Mouse (Mus musculus) intestine, postnatal 0 days (tissue): Measurements from ENCODE around the gene Slc43a2. TPM values are rescaled to one million over a fixed set of nuclear protein-coding genes. Genes with fewer than 3 reads are reported as not detected.
"Not testable (repeated sequence)": the region's sequence is repeated elsewhere in the genome, so short reads cannot be mapped to it uniquely, and the experiment has no call there.

ENCODE experiments used
- ATAC-seq: fragments of 200-750 bp; cut with Nextera tagmentation; 2 replicates; pipeline ENCODE4 v1.8.0; 2017; ENCODE audit warnings: mild to moderate bottlenecking, moderate TSS enrichment, moderate library complexity
- H3K27ac ChIP-seq: fragments of 300-500 bp; sonication (generic); 2 replicates; pipeline ENCODE4 v1.5.1; 2014; ENCODE audit warnings: mild to moderate bottlenecking, low read depth, low read length, moderate library complexity
- H3K27me3 ChIP-seq: fragments of 300-500 bp; sonication (generic); replicated peaks from 2 replicates; pipeline ENCODE4 v1.6.1; 2014; ENCODE audit warnings: low read length, mixed read lengths; ENCODE audit not compliant: control insufficient read depth, insufficient read depth
- H3K36me3 ChIP-seq: fragments of 300-500 bp; sonication (generic); 2 replicates; pipeline ENCODE4 v1.6.1; 2014; ENCODE audit warnings: mild to moderate bottlenecking, moderate library complexity; ENCODE audit not compliant: control insufficient read depth, insufficient read depth
- H3K4me1 ChIP-seq: fragments of 300-500 bp; sonication (generic); replicated peaks from 2 replicates; pipeline ENCODE4 v1.6.1; 2014; ENCODE audit warnings: antibody characterized with exemption, low read length, mixed read lengths; ENCODE audit not compliant: control insufficient read depth, insufficient read depth
- H3K4me2 ChIP-seq: fragments of 300-500 bp; sonication (generic); replicated peaks from 2 replicates; pipeline ENCODE4 v1.6.1; 2014; ENCODE audit warnings: low read depth, mild to moderate bottlenecking, moderate library complexity
- H3K4me3 ChIP-seq: fragments of 300-500 bp; sonication (generic); 2 replicates; pipeline ENCODE4 v1.5.1; 2014; ENCODE audit warnings: low read depth, low read length
- H3K9ac ChIP-seq: fragments of 300-500 bp; sonication (generic); 2 replicates; pipeline ENCODE4 v1.6.1; 2014; ENCODE audit warnings: mild to moderate bottlenecking, low read depth, low read length
- H3K9me3 ChIP-seq: fragments of 300-500 bp; sonication (generic); 2 replicates; pipeline ENCODE4 v1.6.1; 2016; ENCODE audit warnings: mixed run types; ENCODE audit not compliant: control insufficient read depth
- CTCF ChIP-seq: sonication (generic); IDR thresholded peaks from 2 replicates; pipeline ENCODE4 v1.5.1; 2016; ENCODE audit warnings: low read depth, mild to moderate bottlenecking, control low read depth, antibody characterized with exemption, moderate library complexity
- WGBS: fragments of 180-500 bp; shearing (Covaris S2); extraction: QIAGEN DNeasy Blood & Tissue Kit; methylation state at CpG from one replicate; pipeline ENCODE4 v1.1.7; 2014; 5-methylcytosine and 5-hydroxymethylcytosine counted together
- polyA plus RNA-seq: library from polyadenylated mRNA; unstranded; fragments of >200 nt; fragmentation: Nextera tagmentation; extraction: Ambion mirVana; gene quantifications from 2 replicates; pipeline ENCODE4 v1.2.1, GENCODE M21; 2015

Gene Slc43a2
- polyA plus RNA-seq, 1 experiment from 2014 or later: 46.4 TPM

DNA sequence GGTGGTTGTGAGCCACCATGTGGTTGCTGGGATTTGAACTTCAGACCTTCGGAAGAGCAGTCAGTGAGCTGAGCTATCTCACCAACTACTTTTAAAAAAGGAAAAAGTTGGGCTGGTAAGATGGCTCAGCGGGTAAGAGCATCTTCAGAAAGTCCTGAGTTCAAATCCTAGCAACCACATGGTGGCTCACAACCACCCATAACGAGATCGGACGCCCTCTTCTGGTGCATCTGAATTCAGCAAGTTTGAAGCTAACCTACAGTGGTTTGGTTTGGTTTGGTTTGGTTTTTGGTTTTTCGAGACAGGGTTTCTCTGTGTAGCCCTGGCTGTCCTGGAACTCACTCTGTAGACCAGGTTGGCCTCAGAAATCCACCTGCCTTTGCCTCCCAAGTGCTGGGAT, 24.5 kb downstream of the Slc43a2 start:
- not testable (repeated sequence) for H3K9me3 ChIP-seq, H3K27ac ChIP-seq, H3K27me3 ChIP-seq, ATAC-seq, H3K9ac ChIP-seq, H3K36me3 ChIP-seq, H3K4me2 ChIP-seq, H3K4me3 ChIP-seq
- H3K4me1 ChIP-seq: peaks cover 11% of the 10 kb centered on the region
- peak; percentile 14; the same call in 1 of the 2 replicates for TF ChIP-seq CTCF
- 92% methylated on average over 6 of the region's 6 CpGs for WGBS

DNA sequence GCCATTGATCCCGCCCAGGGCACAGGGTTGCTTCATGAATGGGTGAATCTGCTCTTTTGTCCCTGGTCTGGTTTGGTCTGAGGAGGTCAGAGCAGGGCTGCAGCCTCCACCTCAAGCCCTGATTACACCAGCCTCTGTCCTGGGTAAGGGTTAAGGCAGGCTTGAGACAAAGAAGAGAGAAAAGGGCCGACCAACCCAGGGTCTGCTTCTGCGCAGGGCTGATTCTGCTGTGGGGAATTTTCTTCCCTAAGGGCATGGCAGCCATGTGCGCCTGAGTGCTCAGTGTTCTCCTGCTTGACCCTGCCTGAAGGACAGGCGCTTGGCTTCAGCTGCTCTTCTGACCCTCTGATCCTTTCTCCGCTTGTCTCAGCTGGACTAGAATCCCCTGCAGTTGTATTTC, 25.6 kb downstream of the Slc43a2 start:
- Histone ChIP-seq H3K27ac (no peak overlapping the region), H3K4me3 (no peak overlapping the region)
- no peak for ATAC-seq

DNA sequence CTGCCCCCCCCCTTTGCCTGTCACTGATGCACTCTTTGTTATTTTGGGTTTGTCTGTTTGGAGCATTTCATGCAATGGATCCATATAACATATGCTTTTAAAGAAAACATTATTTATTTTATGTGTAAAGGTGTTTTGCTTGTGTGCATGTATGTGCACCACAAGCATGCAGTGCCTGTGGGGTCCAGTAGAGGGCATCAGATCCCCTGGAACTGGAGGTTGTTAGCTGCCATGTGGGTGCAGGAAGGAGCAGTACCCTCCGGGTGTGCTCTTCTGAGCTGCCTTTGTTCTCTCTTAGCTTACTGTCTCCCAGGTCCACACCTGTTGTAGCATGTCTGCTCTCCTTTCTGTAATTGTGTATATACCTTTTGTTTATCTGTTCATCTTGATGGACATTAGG, 26.6 kb downstream of the Slc43a2 start:
- ATAC-seq: no peak
- H3K27ac ChIP-seq: no peak overlapping the region
- H3K9ac ChIP-seq: no peak overlapping the region
- peaks cover 8% of the 10 kb centered on the region; the same call in 1 of the 2 replicates for H3K4me1 ChIP-seq
- no peak overlapping the region for H3K4me2 ChIP-seq
- peaks cover 13% of the 10 kb centered on the region; the same call in 1 of the 2 replicates for H3K36me3 ChIP-seq
- no peaks in the 10 kb centered on the region for H3K27me3 ChIP-seq
- peak; percentile 62 for TF ChIP-seq CTCF
- H3K4me3 ChIP-seq: no peak overlapping the region
- WGBS: 96% methylated on average over 1 of the region's 1 CpGs
- no peaks in the 10 kb centered on the region for H3K9me3 ChIP-seq

More for the DNA sequence above, 25.6 kb downstream of the Slc43a2 start:
- Histone ChIP-seq H3K4me1 (peaks cover 9% of the 10 kb centered on the region; the same call in 1 of the 2 replicates), H3K36me3 (peaks cover 10% of the 10 kb centered on the region; the same call in 1 of the 2 replicates), H3K9ac (no peak overlapping the region), H3K9me3 (no peaks in the 10 kb centered on the region), H3K27me3 (no peaks in the 10 kb centered on the region), H3K4me2 (no peak overlapping the region)
- 92% methylated on average over 6 of the region's 6 CpGs for WGBS
- TF ChIP-seq CTCF: no peak

DNA sequence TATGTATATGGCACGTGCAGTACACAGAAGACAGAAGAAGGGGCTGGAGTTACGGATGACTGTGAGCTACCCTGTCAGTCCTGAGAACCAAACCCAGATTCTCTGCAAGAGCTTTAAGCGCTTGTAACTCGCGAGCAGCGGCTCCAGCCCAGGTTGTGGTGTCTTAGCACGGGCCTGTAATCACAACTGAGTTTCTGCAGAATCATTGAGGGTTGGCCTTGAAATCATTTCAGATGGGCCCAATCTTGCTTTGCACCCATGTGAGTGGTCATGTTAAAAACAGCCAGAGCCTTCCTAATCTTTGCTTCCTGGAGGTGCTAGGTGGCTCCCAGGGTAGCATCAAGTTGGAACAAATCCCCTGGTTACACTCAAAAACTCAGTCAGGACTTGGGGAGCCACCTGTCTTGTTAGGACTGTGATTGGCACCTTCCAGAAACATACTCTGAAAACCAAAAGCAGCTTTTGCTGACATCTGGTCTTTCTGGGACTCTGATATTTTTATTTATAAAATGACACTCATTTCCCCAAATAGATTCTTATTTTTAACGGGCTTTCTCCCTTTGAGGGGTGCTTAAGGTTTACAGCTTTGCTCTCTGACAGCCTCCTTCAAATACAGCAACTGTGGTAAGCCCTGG, 28.5 kb downstream of the Slc43a2 start:
- Histone ChIP-seq H3K36me3 (peaks cover 20% of the 10 kb centered on the region; the same call in 1 of the 2 replicates), H3K9ac (no peak overlapping the region), H3K4me2 (no peak overlapping the region), H3K4me3 (no peak overlapping the region), H3K27me3 (no peaks in the 10 kb centered on the region), H3K27ac (peak overlapping the region; percentile 82), H3K9me3 (no peaks in the 10 kb centered on the region), H3K4me1 (peaks cover 11% of the 10 kb centered on the region; the same call in 1 of the 2 replicates)
- ATAC-seq: no peak
- TF ChIP-seq CTCF: no peak
- WGBS: 82% methylated on average over 8 of the region's 8 CpGs

DNA sequence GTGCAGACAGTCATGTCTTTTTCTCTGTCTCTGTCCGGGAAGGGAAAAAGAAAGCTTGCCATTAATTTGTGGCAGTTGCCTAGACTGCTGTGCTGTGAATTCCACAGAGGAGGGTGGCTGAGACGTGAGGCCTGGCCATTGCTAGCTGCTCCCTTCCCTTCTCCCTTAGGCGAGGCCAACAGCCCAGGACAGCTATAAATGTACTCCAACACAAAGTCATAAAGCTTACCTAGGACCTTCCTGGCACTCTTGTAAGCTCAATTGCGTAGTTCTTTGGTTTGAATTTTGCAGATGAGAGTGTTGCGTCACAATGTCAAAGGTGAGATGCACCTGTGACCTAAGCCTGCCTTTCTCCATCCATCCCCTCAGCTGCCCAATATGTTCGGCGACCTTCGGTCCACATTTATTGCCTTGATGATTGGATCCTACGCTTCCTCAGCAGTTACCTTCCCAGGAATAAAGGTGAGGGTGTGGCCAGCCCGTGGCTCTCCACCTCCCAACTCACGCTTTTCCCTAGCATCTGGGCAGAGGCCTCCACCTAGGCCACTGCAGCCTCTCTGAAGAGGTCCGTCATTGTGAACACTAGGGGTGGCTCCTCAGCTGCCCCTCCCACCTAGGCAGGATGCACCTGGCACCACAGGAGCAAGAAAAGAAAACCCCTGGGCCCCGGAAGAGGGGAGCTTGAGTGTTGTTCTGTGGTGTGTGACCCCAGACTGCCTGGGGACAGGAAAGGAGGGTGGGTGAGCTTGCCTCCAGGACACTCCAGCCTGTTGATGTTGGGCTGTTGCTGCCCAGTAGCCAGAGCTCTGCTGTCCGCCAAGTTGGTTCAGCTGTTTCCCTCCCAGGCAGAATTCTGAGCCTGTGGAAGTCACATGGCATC, 29.3 kb downstream of the Slc43a2 start:
- Histone ChIP-seq H3K27ac (peak overlapping the region; percentile 90), H3K36me3 (peaks cover 20% of the 10 kb centered on the region; the same call in 1 of the 2 replicates), H3K9ac (no peak overlapping the region), H3K27me3 (no peaks in the 10 kb centered on the region), H3K9me3 (no peaks in the 10 kb centered on the region), H3K4me1 (peaks cover 14% of the 10 kb centered on the region; the same call in 1 of the 2 replicates), H3K4me2 (no peak overlapping the region), H3K4me3 (no peak overlapping the region)
- TF ChIP-seq CTCF: 0 out of 2 replicates have a peak, but pooled peaks have one; percentile 10
- peak; percentile 84 for ATAC-seq
- 36% methylated on average over 14 of the region's 14 CpGs for WGBS

DNA sequence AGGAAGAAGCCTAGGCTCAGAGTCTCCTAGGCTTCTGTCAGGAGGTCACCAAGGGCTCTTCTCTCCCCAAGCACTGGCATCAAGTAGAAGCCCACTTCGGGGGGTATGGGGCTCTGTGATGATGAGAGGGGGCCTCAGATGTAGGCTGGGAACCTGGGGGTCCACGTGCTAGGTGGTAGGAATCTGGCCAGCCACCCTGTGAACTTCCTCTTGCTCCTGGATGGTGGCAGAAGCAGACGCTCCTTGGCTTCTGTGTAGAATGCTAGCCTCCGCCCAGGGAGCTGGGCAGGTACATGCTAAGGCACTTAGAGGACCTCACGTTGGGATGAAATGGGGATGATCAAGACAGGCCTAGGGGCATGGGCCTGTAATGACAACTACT, 29.9 kb downstream of the Slc43a2 start:
- Histone ChIP-seq H3K27me3 (no peaks in the 10 kb centered on the region), H3K4me2 (no peak overlapping the region), H3K9ac (no peak overlapping the region), H3K4me3 (no peak overlapping the region), H3K9me3 (no peaks in the 10 kb centered on the region), H3K4me1 (peaks cover 14% of the 10 kb centered on the region; the same call in 1 of the 2 replicates), H3K27ac (peak overlapping the region; percentile 90), H3K36me3 (peaks cover 20% of the 10 kb centered on the region; the same call in 1 of the 2 replicates)
- no peak for TF ChIP-seq CTCF
- ATAC-seq: peak; percentile 19; the same call in 1 of the 2 replicates
- 52% methylated on average over 5 of the region's 5 CpGs for WGBS
